ENCODE assay signal across 8 mouse cellular contexts in the genomic region with DNA sequence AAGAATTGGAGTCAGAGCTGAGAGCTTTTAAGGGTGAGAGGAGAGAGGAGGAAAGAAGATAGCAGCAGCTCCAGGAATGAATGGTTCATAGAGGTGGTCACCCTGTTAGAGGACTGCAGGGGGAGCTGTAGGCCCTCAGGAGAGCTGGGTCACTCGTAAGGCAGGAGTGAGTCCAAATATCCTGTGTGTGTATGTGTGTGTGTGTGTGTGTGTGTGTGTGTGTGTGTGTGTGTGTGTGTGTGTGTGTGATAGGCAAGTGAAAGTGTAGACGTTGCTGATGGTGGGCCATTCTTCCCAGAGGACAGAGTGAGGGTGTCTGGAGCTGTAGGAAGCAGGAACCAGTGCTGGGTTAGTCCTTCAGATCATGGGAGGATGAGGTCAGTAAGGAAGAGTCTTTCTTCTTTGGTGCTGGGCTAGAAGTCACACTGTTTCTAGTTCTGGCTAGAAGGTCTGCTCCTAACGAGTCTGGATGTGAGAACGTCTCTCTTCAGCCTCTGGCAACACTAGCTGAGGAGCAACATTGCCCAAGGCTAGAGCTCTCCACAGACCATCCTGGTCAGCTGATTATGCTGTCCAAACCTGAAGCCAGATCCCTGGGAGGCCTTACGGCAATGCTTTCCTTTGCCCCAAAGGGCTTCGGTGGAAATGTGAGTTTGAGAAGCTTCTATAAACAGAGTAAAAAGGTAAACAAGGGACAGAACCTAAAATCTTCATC.
DNase-seq lines count a peak whose midpoint lies in the region; ATAC-seq and TF ChIP-seq lines count a peak whose summit lies in the region.

No protein-coding gene starts in this region.

- TF ChIP-seq EP300 in liver, postnatal 0 days (IDR thresholded peaks at IDR 0.05; ENCODE audit: low read depth), result no peak

- no peak overlapping the region for H3K9ac ChIP-seq in liver, postnatal 0 days (replicated peaks)

- WGBS in liver, postnatal 0 days (ENCODE audit: insufficient replicate concordance), result 42% methylated on average over 6 of the region's 6 CpGs

- H3K4me3 ChIP-seq in layer of hippocampus, adult 2 months, result no peak overlapping the region
- no peak overlapping the region for H3K4me3 ChIP-seq in liver, postnatal 0 days (ENCODE audit: low read depth, low read length)

- DNase-seq in layer of hippocampus, adult 2 months (ENCODE audit: low spot score in 2 of 2), result no peak
- DNase-seq in layer of hippocampus, postnatal 14 days (ENCODE audit: low spot score in 2 of 2), result no peak
- DNase-seq in ES-CJ7 (ENCODE audit: low read depth, low spot score), result peak; percentile 52
- DNase-seq in cerebellum, adult 18-20 months, result peak; percentile 82 to 85
- peak; percentile 9 to 38 for DNase-seq in heart, postnatal 10 days
- DNase-seq in liver, postnatal 0 days, result peak; percentile 58
- DNase-seq in thymus, postnatal 10 days (ENCODE audit: low spot score in 2 of 2), result no peak
- no peak for DNase-seq in urinary bladder, adult 2 months (ENCODE audit: low spot score)

- H3K4me2 ChIP-seq in liver, postnatal 0 days (ENCODE audit: low read depth, low read length), result no peak overlapping the region

- H3K9me3 ChIP-seq in liver, postnatal 0 days (ENCODE audit: low read length), result no peaks in the 10 kb centered on the region

- no peaks in the 10 kb centered on the region for H3K27me3 ChIP-seq in liver, postnatal 0 days (ENCODE audit: insufficient read depth, low read length)

- H3K36me3 ChIP-seq in liver, postnatal 0 days (replicated peaks; ENCODE audit: insufficient read depth, low read length), result no peaks in the 10 kb centered on the region

- H3K4me1 ChIP-seq in liver, postnatal 0 days (ENCODE audit: insufficient read depth), result peaks cover 4% of the 10 kb centered on the region

- ATAC-seq in liver, postnatal 0 days, result peak; percentile 45

- TF ChIP-seq CTCF in layer of hippocampus, adult 2 months (conservative IDR thresholded peaks at IDR 0.05), result peak; percentile 68
- TF ChIP-seq CTCF in liver, postnatal 0 days (IDR thresholded peaks at IDR 0.05; ENCODE audit: low read depth), result peak; percentile 80

- no peak overlapping the region for H3K27ac ChIP-seq in layer of hippocampus, adult 2 months
- no peak overlapping the region for H3K27ac ChIP-seq in liver, postnatal 0 days (ENCODE audit: low read depth)

- intact Hi-C loops in heart, postnatal 10 days (cut with DNase I), result loop anchor here (1.0 to 10.0 kb wide), 4 partner anchors 127 to 408 kb away; no protein-coding TSS in a partner anchor

Comparison
In these comparisons a context has a peak if more than half of its experiments do, and no peak if none do; other contexts are left out.
1. DNase-seq: peak in ES-CJ7 (single experiment), cerebellum, adult 18-20 months (2 of 2), heart, postnatal 10 days (2 of 2) and liver, postnatal 0 days (single experiment); none in layer of hippocampus, adult 2 months (0 of 2), layer of hippocampus, postnatal 14 days (0 of 2), thymus, postnatal 10 days (0 of 2) and urinary bladder, adult 2 months (single experiment).